Mouse (Mus musculus): ENCODE results near the gene Best1. TPM values are rescaled to one million over a fixed set of nuclear protein-coding genes. Genes with fewer than 3 reads are reported as not detected.

Gene Best1
- polyA plus RNA-seq, 1 experiment from 2014 or later, result 0.80 TPM

DNA sequence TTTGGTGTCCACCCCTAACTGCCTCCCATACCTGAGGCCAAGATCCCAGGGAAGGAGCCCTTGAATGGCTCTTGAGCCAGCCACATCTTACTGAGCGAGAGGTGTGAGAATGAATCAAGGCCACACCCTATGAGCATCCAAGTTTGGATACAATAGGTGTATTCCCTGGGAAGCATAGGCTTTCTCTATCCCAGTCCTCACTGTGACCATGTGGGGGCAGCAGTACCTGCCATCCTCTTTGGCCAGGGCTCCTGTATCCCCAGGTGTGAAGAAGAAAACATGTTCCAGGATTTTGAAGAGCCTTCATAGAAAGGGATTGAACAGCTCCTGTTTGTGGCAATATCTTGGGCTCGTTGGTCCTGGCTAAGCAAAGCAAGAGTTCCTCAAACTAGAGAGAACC, 38.2 kb upstream of the Best1 start:
- H3K4me1 ChIP-seq, result peaks cover 33% of the 10 kb centered on the region
- H3K9ac ChIP-seq, result no peak overlapping the region
- H3K27me3 ChIP-seq (replicated peaks), result no peaks in the 10 kb centered on the region
- ATAC-seq (ENCODE audit: insufficient read depth, low FRiP score, low read depth), result no peak
- no peaks in the 10 kb centered on the region for H3K36me3 ChIP-seq
- no peak overlapping the region for H3K4me2 ChIP-seq
- no peak overlapping the region for H3K27ac ChIP-seq
- 75% methylated on average over 2 of the region's 2 CpGs for WGBS
- no peaks in the 10 kb centered on the region for H3K9me3 ChIP-seq
- H3K4me3 ChIP-seq (replicated peaks), result no peak overlapping the region

DNA sequence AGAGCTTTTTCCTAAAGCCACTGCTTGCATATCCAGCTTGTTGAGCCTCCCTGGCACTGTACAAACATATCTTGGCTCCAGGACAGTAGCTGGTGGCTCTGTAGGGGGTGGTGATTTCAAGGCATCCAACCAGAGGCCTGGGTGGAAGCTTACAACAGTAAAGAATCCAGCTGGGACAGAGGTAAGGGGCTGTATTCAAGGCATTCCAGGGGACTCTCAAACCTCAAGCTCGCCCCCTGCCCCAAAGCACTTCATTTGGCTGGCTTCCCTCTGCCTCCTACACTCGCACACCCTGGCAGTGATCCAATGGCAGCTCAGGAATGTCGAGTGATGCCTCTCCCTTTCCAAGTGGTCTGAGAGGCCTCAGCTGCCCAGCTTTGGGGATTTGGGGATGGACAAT, 37.5 kb upstream of the Best1 start:
- Histone ChIP-seq H3K27ac (peak overlapping the region; percentile 42; the same call in 1 of the 2 replicates), H3K4me1 (peaks cover 33% of the 10 kb centered on the region), H3K27me3 (replicated peaks) (no peaks in the 10 kb centered on the region), H3K9me3 (no peaks in the 10 kb centered on the region), H3K4me2 (no peak overlapping the region), H3K4me3 (replicated peaks) (no peak overlapping the region), H3K9ac (no peak overlapping the region), H3K36me3 (no peaks in the 10 kb centered on the region)
- 11% methylated on average over 3 of the region's 3 CpGs for WGBS
- ATAC-seq (ENCODE audit: insufficient read depth, low FRiP score, low read depth), result no peak

DNA sequence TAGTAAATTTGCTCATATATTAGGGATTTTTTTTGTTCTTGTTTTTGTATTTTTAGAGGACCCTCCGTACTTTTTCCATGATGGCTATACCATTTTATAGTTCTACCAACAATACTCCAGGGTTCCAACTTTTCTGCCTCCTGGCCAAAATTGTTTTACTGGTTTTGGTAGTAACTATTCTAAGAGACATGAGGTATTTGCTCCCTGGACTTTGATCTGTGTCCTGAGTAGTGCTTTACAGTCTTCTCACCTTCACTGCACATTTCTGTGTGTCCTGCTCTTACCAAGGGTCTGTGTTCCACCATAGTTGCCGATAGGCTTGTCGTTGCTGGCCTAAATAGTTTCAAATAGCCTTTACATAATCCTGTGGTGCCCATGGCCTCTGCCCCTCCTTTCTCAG, 36.9 kb upstream of the Best1 start:
- H3K36me3 ChIP-seq, result no peaks in the 10 kb centered on the region
- H3K9me3 ChIP-seq, result no peaks in the 10 kb centered on the region
- WGBS, result 81% methylated on average over 3 of the region's 3 CpGs
- H3K4me3 ChIP-seq (replicated peaks), result no peak overlapping the region
- no peak overlapping the region for H3K4me2 ChIP-seq
- no peak for ATAC-seq (ENCODE audit: insufficient read depth, low FRiP score, low read depth)
- H3K27ac ChIP-seq, result 0 out of 2 replicates have a peak overlapping the region, but pooled peaks have one; percentile 42
- peaks cover 33% of the 10 kb centered on the region for H3K4me1 ChIP-seq
- H3K27me3 ChIP-seq (replicated peaks), result no peaks in the 10 kb centered on the region
- H3K9ac ChIP-seq, result no peak overlapping the region

DNA sequence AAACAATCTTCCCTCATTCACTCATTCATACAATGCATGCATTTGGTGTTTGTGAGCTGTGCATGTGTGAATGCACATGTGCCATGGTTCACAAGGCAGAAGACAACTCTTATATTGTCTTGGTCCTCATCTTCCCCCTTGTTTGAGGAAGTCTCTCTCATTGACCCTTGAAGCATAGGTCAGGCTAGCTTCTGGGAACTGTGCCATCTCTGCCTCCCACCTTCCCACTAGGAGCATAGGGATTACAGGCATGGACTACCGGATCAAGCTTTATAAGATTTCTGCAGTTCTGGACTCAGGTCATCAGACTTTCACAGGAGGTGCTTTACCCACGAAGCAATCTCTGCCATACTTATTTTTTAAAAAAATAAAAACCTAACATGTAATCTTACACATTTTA, 36.1 kb upstream of the Best1 start:
- Histone ChIP-seq H3K4me2 (no peak overlapping the region), H3K4me1 (peaks cover 33% of the 10 kb centered on the region), H3K9ac (no peak overlapping the region), H3K27ac (no peak overlapping the region), H3K36me3 (no peaks in the 10 kb centered on the region), H3K27me3 (replicated peaks) (no peaks in the 10 kb centered on the region), H3K9me3 (no peaks in the 10 kb centered on the region), H3K4me3 (replicated peaks) (no peak overlapping the region)
- no peak for ATAC-seq (ENCODE audit: insufficient read depth, low FRiP score, low read depth)
- WGBS, result 64% methylated on average over 2 of the region's 2 CpGs

DNA sequence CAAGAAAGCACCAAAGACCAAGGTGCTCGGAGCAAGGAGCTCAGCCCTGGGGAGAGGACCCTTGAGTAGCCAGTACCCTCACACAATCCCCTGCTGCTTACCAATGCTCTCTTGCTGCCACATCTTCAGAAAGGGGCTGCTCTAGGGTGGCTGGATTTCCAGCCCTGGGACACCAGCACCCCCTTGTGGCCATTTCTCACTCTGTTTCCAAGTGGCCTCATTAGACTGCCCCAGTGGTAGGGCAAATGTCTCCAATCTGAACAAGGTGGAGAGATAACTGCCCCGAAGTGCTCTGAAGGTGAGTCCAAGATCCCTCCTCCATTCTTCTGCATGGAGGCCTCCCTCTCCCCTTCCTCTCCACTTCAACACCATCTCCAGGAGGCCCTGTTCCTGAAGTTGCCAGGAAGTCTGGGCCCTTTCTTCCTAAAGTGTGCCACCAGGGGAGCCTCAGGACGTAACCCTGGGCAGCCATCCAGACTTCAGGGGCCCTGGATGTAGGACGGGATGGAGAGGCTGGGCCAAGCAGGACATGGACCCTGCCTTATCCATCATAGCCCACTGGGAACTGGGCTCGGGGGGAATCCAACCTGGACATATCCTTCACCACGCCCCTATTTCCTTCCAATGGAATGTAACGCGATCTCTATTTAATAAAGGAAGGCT, 33.5 kb upstream of the Best1 start:
- peak; percentile 72; the same call in 1 of the 2 replicates for ATAC-seq (ENCODE audit: insufficient read depth, low FRiP score, low read depth)
- Histone ChIP-seq H3K4me2 (no peak overlapping the region), H3K27me3 (replicated peaks) (no peaks in the 10 kb centered on the region), H3K4me3 (replicated peaks) (no peak overlapping the region), H3K27ac (no peak overlapping the region), H3K9me3 (no peaks in the 10 kb centered on the region), H3K9ac (no peak overlapping the region), H3K36me3 (no peaks in the 10 kb centered on the region), H3K4me1 (peaks cover 19% of the 10 kb centered on the region; the same call in 1 of the 2 replicates)
- WGBS, result 58% methylated on average over 8 of the region's 8 CpGs

DNA sequence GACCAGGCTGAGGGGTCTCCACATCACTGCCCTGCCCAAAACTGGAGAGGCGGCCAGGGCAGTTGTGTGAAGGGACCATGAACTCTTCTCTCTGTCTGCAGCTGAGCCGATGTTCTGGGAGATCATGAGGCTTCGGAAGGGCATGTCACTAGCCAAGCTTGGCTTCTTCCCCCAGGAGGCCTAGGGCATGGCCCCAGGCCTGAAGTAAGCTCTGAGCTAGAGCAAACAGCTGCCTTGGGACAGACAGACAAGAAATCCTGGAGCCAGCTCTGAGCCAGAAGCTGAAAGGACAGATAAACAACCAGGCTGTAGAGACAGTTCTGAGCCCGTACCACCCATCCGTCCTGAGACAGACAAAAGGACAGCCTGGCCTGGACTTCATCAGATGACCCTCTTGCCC, 32.9 kb upstream of the Best1 start:
- ATAC-seq (ENCODE audit: insufficient read depth, low FRiP score, low read depth), result no peak

DNA sequence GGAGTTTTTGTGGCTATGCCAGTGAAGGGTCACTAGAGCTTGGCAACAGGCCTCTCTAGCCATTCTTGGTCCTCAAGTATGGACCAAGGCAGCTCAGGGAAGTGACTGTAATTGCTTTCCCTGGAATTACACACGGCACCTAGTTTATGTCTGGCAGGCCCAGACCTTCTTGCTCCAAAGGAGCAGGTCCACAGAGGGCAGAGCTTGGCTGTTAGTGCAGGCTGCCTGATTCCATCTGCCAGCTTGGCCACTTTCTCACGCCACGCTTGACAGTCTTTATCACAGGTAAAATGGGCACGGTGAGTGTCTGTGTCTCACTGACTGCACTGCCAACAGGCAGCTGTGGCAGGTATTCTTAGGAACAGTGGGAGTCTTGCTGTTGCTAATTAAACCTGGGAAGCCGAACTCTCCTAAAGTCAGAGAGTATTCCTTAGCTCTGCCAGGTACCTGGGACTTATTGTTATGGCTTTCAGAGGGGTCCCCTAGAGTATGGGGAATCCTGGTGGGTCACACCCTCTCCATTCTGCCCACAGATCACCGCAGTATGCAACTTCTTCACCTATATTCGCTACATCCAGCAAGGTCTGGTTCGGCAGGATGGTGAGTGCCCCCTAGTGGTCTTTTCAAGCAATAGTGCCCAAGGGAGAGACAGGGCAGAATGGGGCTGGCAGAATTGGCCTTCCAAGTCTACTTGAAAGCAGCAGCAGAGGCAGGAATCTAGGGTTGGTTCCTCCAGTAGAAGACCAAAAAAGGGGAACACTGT, 32.0 kb upstream of the Best1 start:
- 41% methylated on average over 8 of the region's 8 CpGs for WGBS
- Histone ChIP-seq H3K36me3 (peaks cover under 1% of the 10 kb centered on the region; the same call in 1 of the 2 replicates), H3K27me3 (replicated peaks) (no peaks in the 10 kb centered on the region), H3K9me3 (no peaks in the 10 kb centered on the region), H3K4me1 (0 out of 2 replicates have a peak, but pooled peaks cover 5% of the 10 kb centered on the region), H3K4me3 (replicated peaks) (no peak overlapping the region), H3K4me2 (no peak overlapping the region), H3K27ac (no peak overlapping the region), H3K9ac (no peak overlapping the region)
- no peak for ATAC-seq (ENCODE audit: insufficient read depth, low FRiP score, low read depth)

More for the DNA sequence above, 32.9 kb upstream of the Best1 start:
- WGBS, result 79% methylated on average over 5 of the region's 5 CpGs
- Histone ChIP-seq H3K4me2 (no peak overlapping the region), H3K27me3 (replicated peaks) (no peaks in the 10 kb centered on the region), H3K27ac (no peak overlapping the region), H3K4me1 (peaks cover 15% of the 10 kb centered on the region; the same call in 1 of the 2 replicates), H3K36me3 (no peaks in the 10 kb centered on the region), H3K9me3 (no peaks in the 10 kb centered on the region), H3K9ac (no peak overlapping the region), H3K4me3 (replicated peaks) (no peak overlapping the region)

DNA sequence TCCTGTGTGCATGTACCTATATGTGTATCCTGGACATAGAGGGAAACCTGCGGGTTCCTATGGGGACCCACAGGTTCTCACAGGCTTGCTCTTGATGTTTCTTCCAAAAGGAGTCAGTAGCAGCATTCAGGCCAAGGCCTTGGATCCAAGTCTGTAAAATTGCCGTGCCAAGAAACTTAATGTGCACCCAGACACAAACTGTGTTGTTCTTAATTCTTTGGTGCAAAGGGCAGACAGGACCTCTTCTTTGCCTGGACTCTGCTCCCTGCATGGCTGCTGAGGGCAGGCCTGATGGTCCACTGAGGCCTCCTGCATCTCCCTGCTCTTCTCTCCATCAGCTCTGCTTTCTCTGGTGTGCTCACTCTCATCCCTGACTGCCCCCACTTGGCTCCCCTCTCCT, 28.3 kb upstream of the Best1 start:
- Histone ChIP-seq H3K36me3 (peaks cover 11% of the 10 kb centered on the region; the same call in 1 of the 2 replicates), H3K9me3 (no peaks in the 10 kb centered on the region), H3K27ac (no peak overlapping the region), H3K4me2 (no peak overlapping the region), H3K4me3 (replicated peaks) (no peak overlapping the region), H3K27me3 (replicated peaks) (no peaks in the 10 kb centered on the region), H3K9ac (no peak overlapping the region), H3K4me1 (peaks cover 11% of the 10 kb centered on the region; the same call in 1 of the 2 replicates)
- no peak for ATAC-seq (ENCODE audit: insufficient read depth, low FRiP score, low read depth)
- 89% methylated on average over 2 of the region's 2 CpGs for WGBS

DNA sequence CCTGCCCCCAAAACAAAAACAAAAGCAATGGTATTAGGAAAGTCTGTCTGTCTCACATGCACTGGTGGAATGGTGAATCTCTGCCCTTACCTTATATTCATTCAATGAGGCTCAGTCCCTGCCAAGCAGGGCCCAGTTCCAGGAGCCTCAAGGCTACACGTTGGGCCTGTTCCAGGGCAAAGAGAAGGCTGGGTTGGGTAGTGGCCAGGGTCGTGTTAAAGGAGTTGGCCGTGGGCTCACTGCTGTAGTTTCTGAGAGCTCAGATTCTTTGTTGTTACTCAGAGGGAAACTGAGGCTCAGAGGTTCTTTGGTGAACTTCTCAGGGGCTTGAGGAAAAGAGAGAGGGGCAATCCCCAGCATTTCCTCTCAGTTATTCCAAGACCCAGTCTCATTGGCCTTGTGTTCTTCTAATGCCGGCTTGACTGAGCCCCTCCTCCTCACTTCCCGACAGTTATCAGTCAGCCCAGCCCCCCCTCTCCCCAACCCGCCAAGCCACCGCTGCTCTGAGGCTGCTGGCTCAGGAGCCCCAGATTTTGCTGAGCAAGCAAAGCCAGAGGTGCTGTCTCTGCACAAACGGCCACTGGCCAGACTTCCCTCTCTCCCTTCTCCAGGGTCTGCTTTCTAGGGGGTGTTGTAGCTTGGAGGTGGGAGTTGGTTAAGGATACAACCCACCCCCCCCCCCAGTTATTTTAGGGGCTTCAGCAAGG, 23.9 kb upstream of the Best1 start:
- ATAC-seq (ENCODE audit: insufficient read depth, low FRiP score, low read depth), result peak; percentile 8; the same call in 1 of the 2 replicates
- Histone ChIP-seq H3K27me3 (replicated peaks) (no peaks in the 10 kb centered on the region), H3K9me3 (no peaks in the 10 kb centered on the region), H3K4me3 (replicated peaks) (no peak overlapping the region), H3K36me3 (peaks cover 11% of the 10 kb centered on the region; the same call in 1 of the 2 replicates), H3K9ac (no peak overlapping the region), H3K4me1 (peaks cover 24% of the 10 kb centered on the region), H3K4me2 (no peak overlapping the region; the same call in 1 of the 2 replicates), H3K27ac (peak overlapping the region; percentile 65)
- whole genome bisulfite sequencing, result 18% methylated on average over 8 of the region's 8 CpGs

DNA sequence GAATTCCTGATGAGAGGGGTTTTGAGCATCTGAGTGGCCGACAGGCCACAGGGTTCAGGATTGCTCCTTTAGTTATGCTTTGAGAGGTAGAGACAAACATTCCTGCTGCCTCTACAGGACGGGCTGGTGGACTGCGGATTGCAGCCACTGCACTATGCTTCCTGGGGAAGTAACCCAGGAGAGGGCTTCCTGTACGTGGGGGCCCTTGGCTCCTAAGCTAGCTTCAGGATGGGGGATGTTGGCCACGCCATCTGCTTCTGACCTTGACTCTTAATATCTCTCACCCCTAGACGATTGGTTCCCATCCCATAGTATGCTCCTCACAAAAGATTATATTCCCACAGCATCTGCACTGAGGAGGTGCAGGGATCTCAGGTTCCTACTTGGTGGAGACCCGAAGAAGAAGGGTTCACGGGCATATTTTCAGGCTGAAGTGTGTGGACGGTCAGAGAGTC, 21.9 kb upstream of the Best1 start:
- no peak overlapping the region for H3K9ac ChIP-seq
- H3K36me3 ChIP-seq, result peaks cover 9% of the 10 kb centered on the region; the same call in 1 of the 2 replicates
- H3K9me3 ChIP-seq, result no peaks in the 10 kb centered on the region
- no peaks in the 10 kb centered on the region for H3K27me3 ChIP-seq (replicated peaks)
- no peak overlapping the region for H3K4me2 ChIP-seq
- peaks cover 38% of the 10 kb centered on the region for H3K4me1 ChIP-seq
- H3K4me3 ChIP-seq (replicated peaks), result no peak overlapping the region
- no peak for ATAC-seq (ENCODE audit: insufficient read depth, low FRiP score, low read depth)
- WGBS, result 53% methylated on average over 9 of the region's 9 CpGs
- peak overlapping the region; percentile 74 for H3K27ac ChIP-seq

DNA sequence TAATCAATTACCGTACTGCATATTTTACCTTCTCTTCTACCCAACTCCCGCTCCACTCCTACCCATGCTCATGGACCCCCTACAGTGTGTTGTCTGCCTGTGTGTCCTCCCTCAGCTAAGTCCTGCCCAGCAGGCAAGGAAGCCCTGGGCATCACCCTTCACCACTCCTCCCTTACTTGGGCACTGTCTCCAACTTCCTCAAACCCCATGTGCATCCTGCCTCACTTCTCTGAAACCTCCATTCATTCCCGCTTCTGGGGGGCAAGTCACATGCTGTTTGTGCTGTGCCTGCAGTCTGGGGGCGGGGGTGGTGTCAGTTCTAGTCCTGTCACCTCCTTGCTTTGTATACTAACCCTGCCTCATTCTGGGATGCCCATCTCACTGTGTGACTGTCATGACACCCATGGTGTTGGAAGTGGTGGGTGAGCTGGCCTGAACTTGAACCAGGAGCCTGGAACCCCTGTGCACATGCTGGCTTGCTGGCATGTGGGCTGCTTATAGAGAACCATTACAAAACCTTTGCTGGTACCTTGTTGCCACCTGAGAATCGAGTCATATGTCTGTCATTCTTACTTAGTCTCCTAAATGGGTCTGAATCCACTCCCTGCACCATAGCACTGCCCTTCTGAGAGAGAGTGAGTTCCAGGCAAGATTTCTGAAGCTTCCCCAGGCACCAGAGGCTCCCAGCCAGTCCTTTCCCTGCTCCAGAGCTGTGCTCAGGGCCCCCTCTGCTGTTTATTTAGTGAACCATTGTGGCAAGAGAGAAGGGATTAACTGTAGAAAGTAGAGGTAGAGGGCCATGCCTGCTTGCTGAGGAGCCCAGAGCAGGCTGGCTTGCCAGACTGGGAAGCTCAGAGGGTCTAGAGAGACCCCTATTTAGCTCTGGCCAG, 21.2 kb upstream of the Best1 start:
- H3K36me3 ChIP-seq, result 0 out of 2 replicates have a peak, but pooled peaks cover 6% of the 10 kb centered on the region
- no peak overlapping the region for H3K4me2 ChIP-seq
- peak overlapping the region; percentile 74 for H3K27ac ChIP-seq
- H3K9ac ChIP-seq, result no peak overlapping the region
- WGBS, result 65% methylated on average over 5 of the region's 5 CpGs
- 0 out of 2 replicates have a peak, but pooled peaks have one; percentile 18 for ATAC-seq (ENCODE audit: insufficient read depth, low FRiP score, low read depth)
- H3K27me3 ChIP-seq (replicated peaks), result no peaks in the 10 kb centered on the region
- H3K4me3 ChIP-seq (replicated peaks), result no peak overlapping the region
- no peaks in the 10 kb centered on the region for H3K9me3 ChIP-seq
- H3K4me1 ChIP-seq, result peaks cover 41% of the 10 kb centered on the region
